Mouse (Mus musculus) brain, adult 10 weeks (tissue): ENCODE measurements around the gene Gtpbp1. TPM values are rescaled to one million over a fixed set of nuclear protein-coding genes. Genes with fewer than 3 reads are reported as not detected.

Source experiments
- polyA plus RNA-seq: library from polyadenylated mRNA; stranded (reverse); fragments of 350-450 nt; fragmentation: Illumina TruSeq; extraction: RNeasy Lipid Tissue Mini Kit (QIAGEN cat#74804); gene quantifications from one replicate; pipeline ENCODE4 v1.2.3, GENCODE M21; 2015; ENCODE audit warnings: low read depth, low replicate concordance

Gene Gtpbp1
- 36.9 TPM for polyA plus RNA-seq

GRCm38 (mm10) chr15:79690426-79691022 is at the start of gene Gtpbp1:
Gene Gtpbp1 (plus strand): TSS chr15:79690845.

GRCm38 (mm10) chr15:79658531-79659375 is 31.9 kb upstream of the Gtpbp1 start, which contains the start of the genes Fam227a and Cby1:
Gene Fam227a (minus strand): TSS chr15:79658956.
Gene Cby1 (plus strand): TSS chr15:79659199.

GRCm38 (mm10) chr15:79670249-79670971 is 20.2 kb upstream of the Gtpbp1 start, which contains the start of gene Tomm22:
Gene Tomm22 (plus strand): TSS chr15:79670861.

GRCm38 (mm10) chr15:79687646-79688267 is 2.9 kb upstream of the Gtpbp1 start, which contains the start of gene Josd1:
Gene Josd1 (minus strand): TSS chr15:79687919.

GRCm38 (mm10) chr15:79741921-79742705 is 51.5 kb downstream of the Gtpbp1 start, which contains the start of gene Sun2:
Gene Sun2 (minus strand): TSS chr15:79742536.

Other genes starting within 250 kb of the Gtpbp1 start
- gene Csnk1e, start 235.3 kb upstream of the Gtpbp1 start, polyA plus RNA-seq = 108 TPM
- gene Kcnj4, start 185.6 kb upstream of the Gtpbp1 start, polyA plus RNA-seq = 90.4 TPM
- gene Kdelr3, start 174.4 kb upstream of the Gtpbp1 start, polyA plus RNA-seq = 2.2 TPM
- gene Ddx17, start 144.1 kb upstream of the Gtpbp1 start, polyA plus RNA-seq = 250 TPM
- 1.7 TPM for gene Dmc1, start 85.7 kb upstream of the Gtpbp1 start, polyA plus RNA-seq
- gene Fam227a, start 31.9 kb upstream of the Gtpbp1 start, polyA plus RNA-seq = 9.6 TPM
- 78.2 TPM for gene Cby1, start 31.6 kb upstream of the Gtpbp1 start, polyA plus RNA-seq
- 171 TPM for gene Tomm22, start 20.0 kb upstream of the Gtpbp1 start, polyA plus RNA-seq
- 63.9 TPM for gene Josd1, start 2.9 kb upstream of the Gtpbp1 start, polyA plus RNA-seq
- 36.8 TPM for gene Sun2, start 51.7 kb downstream of the Gtpbp1 start, polyA plus RNA-seq
- gene Dnal4, start 87.0 kb downstream of the Gtpbp1 start, polyA plus RNA-seq = 61.1 TPM
- gene Nptxr, start 113.9 kb downstream of the Gtpbp1 start, polyA plus RNA-seq = 308 TPM
- gene Npcd, start 143.4 kb downstream of the Gtpbp1 start, polyA plus RNA-seq = 1.3 TPM
- gene Cbx6, start 143.8 kb downstream of the Gtpbp1 start, polyA plus RNA-seq = 200 TPM
- gene Apobec3, start 200.8 kb downstream of the Gtpbp1 start, polyA plus RNA-seq = 3.8 TPM